Mouse (Mus musculus) heart, adult 2 months (tissue): ENCODE data around the gene Smarcb1. TPM values are rescaled to one million over a fixed set of nuclear protein-coding genes. Genes with fewer than 3 reads are reported as not detected.

ENCODE experiments used
- DNase-seq, 2 experiments: peaks; one replicate each; pipeline ENCODE4 v3.0.0; 2021
- H3K27ac ChIP-seq: fragments of 200-600 bp; 2 replicates; pipeline ENCODE4 v1.8.1; 2022
- H3K27me3 ChIP-seq: fragments of 200-500 bp; 2 replicates; pipeline ENCODE4 v1.6.1; 2012; ENCODE audit warnings: mild to moderate bottlenecking, low read length, inconsistent platforms, mixed read lengths; ENCODE audit not compliant: control insufficient read depth, insufficient read depth
- H3K36me3 ChIP-seq: fragments of 200-500 bp; 2 replicates; pipeline ENCODE4 v1.6.1; 2012; ENCODE audit warnings: low read length, inconsistent platforms; ENCODE audit not compliant: control insufficient read depth, insufficient read depth
- H3K4me1 ChIP-seq: fragments of 200-500 bp; 2 replicates; pipeline ENCODE4 v1.6.1; 2011; ENCODE audit warnings: low read length; ENCODE audit not compliant: control insufficient read depth, insufficient read depth
- H3K4me3 ChIP-seq: fragments of 200-600 bp; 2 replicates; pipeline ENCODE4 v1.8.1; 2022
- H3K79me2 ChIP-seq: fragments of 200-500 bp; replicated peaks from 2 replicates; pipeline ENCODE4 v1.6.1; 2012; ENCODE audit warnings: mild to moderate bottlenecking, inconsistent platforms, low read length, moderate library complexity, mixed read lengths; ENCODE audit not compliant: control insufficient read depth, insufficient read depth
- H3K9ac ChIP-seq: fragments of 200-500 bp; 2 replicates; pipeline ENCODE4 v1.6.1; 2012; ENCODE audit warnings: low read depth, mild to moderate bottlenecking, control low read depth, inconsistent platforms, low read length, mixed read lengths
- CTCF ChIP-seq: fragments of 200-600 bp; IDR thresholded peaks from 2 replicates; pipeline ENCODE4 v1.8.1; 2022; ENCODE audit warnings: antibody characterized with exemption, mild to moderate bottlenecking, moderate library complexity
- EP300 ChIP-seq: fragments of 200-500 bp; IDR thresholded peaks from 2 replicates; pipeline ENCODE4 v1.6.1; 2011; ENCODE audit warnings: low read depth, low read length, control low read depth; ENCODE audit not compliant: insufficient read depth
- POLR2A ChIP-seq: fragments of 200-500 bp; IDR thresholded peaks from 2 replicates; pipeline ENCODE4 v1.6.1; 2011; ENCODE audit warnings: mild to moderate bottlenecking, low read depth, low read length, control low read depth; ENCODE audit not compliant: insufficient read depth
- WGBS: fragments of 180-500 bp; shearing (Covaris S2); methylation state at CpG from one replicate; pipeline ENCODE4 v1.1.7; 2018; 5-methylcytosine and 5-hydroxymethylcytosine counted together
- intact Hi-C: fragments of 180-260 bp; cut with DNase I; formaldehyde crosslinking; loops from one replicate; pipeline ENCODE4 v1.15.1; 2025
- polyA plus RNA-seq: library from polyadenylated mRNA; depleted of rRNA; stranded (reverse); fragments of >200 nt; gene quantifications from 2 replicates; pipeline ENCODE4 v1.2.3, GENCODE M21; 2012
- total RNA-seq, 2 experiments: library from RNA; stranded (reverse); gene quantifications; 2 replicates each; pipeline ENCODE4 v1.2.3; 2021

The Smarcb1 gene
- total and polyA plus RNA-seq, 3 experiments = 20.0 to 23.3 (median 21.1) TPM

DNA sequence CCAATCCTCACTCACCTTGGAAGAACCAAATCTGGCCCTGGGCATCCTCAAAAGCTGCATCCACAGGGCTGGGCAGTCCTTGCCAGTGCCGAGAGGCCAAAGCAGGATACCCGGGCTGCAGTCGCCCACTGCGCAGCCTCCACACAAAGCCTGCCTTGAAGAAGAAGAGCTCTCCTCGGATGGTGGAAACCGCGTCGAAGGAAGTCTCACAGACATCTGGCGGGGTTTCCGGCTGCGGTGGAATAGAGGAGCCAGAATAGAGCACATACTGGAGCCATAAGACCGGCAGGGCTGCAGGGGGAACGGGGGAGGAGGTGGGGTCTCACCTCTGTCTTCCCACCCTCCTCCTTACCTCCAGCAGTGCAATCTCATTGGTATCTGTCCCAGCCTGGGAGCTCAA is 5.0 kb upstream of the Smarcb1 start:
- H3K79me2 ChIP-seq = no peaks in the 10 kb centered on the region
- DNase-seq = no peak
- H3K9ac ChIP-seq = no peak overlapping the region
- no peak overlapping the region for H3K27ac ChIP-seq
- H3K4me3 ChIP-seq = no peak overlapping the region
- peaks cover 7% of the 10 kb centered on the region for H3K4me1 ChIP-seq
- TF ChIP-seq POLR2A = no peak
- TF ChIP-seq CTCF = no peak
- TF ChIP-seq EP300 = no peak
- no peaks in the 10 kb centered on the region for H3K27me3 ChIP-seq
- intact Hi-C loops = no loop called here
- 74% methylated on average over 13 of the region's 13 CpGs for WGBS
- H3K36me3 ChIP-seq = no peaks in the 10 kb centered on the region

DNA sequence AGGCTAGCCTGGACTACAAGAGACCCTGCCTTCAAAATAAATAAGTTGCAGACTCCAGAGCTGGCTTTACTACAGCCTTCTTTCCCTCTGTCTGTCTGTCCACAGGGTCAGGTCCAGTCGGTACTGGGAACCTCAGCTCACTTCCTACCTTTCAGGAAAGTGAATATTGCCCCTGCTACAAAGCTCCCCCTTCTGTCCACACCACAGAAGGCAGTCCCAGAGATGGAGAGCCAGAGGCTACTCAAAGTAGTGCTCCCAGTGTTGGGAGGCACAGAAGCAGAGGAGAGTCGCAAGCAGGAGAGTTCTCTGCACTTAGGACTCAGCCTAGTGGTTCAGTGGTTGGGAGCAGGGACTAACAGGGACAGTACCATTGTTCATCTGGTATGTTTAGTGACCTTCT is 2.9 kb upstream of the Smarcb1 start:
- Histone ChIP-seq H3K4me3 (no peak overlapping the region), H3K27ac (no peak overlapping the region), H3K36me3 (no peaks in the 10 kb centered on the region), H3K79me2 (no peaks in the 10 kb centered on the region; the same call in 1 of the 2 replicates), H3K27me3 (no peaks in the 10 kb centered on the region), H3K4me1 (peaks cover 5% of the 10 kb centered on the region), H3K9ac (no peak overlapping the region)
- WGBS = 49% methylated on average over 2 of the region's 2 CpGs
- TF ChIP-seq CTCF = peak; percentile 46
- TF ChIP-seq EP300 = no peak
- intact Hi-C loops = no loop called here
- no peak for DNase-seq

DNA sequence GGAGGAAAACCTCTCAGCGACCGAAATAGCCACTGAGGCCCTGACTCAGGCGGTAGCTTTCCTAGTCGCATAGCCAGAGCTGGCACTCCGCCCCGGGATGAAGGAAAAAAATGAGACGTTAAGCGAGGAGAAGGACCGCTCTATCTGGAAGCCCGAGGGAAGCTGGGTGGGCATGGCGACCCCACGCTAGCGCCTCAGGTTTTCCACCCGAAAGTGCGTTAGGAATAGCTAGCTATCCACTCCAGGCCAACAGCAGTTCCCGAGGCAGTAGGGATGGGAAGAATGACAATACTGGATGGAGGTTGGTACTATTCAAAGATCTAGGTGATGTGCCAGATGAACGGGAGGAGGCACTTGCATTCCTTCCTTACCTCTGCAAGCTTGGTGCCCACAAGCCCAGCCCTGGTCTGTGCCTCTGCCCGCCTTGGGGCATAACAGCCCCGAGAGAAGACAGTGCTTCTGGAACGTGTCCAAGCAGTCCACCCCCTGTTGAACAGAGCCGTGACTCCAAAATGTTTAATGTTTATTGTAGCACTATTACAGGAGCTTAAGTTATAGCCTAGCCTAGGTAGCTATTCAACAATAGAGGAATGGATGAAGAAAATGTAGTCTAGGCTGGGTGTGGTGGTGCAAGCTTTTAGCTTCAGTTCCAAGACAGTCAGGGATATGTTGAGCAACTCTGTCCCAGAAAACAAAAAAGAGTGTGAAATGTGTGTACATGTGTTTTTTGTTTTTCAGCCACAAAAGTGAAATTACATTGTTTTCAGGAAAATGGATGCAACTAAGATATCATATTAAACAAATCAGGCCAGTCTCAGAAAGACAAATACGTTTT is 526 bp upstream of the Smarcb1 start:
- 5% methylated on average over 22 of the region's 22 CpGs for WGBS
- no peak for DNase-seq
- Histone ChIP-seq H3K27me3 (no peaks in the 10 kb centered on the region), H3K9ac (peak overlapping the region; percentile 90), H3K4me1 (peaks cover 5% of the 10 kb centered on the region), H3K27ac (peak overlapping the region; percentile 91), H3K79me2 (peaks cover 2% of the 10 kb centered on the region), H3K4me3 (peak overlapping the region; percentile 97), H3K36me3 (no peaks in the 10 kb centered on the region)
- peak; percentile 46; the same call in 1 of the 2 replicates for TF ChIP-seq POLR2A
- TF ChIP-seq EP300 = no peak
- TF ChIP-seq CTCF = no peak
- intact Hi-C loops = loop anchor here (2.0 kb wide), 2 partner anchors 21 to 29 kb away; no protein-coding TSS in a partner anchor

DNA sequence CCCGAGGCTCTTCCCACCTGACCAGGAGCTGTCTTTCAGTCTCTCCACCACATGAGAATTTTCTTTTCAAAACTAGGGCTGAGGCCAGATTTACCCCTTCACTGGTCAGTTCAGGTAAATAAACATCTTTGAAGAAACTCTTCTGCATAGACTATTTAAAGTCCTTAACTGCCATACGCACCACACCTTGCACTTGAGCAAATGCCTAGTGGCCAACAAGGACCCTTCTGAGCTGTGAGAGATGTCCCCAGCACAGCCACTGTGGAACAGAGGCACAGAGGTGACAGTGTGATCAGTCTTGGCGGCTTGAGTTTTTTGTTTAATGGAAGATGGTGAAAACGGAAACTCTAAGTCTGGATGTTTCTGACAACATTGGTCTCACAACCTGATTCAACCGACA is 2.4 kb downstream of the Smarcb1 start:
- TF ChIP-seq POLR2A (no peak), CTCF (no peak), EP300 (no peak)
- Histone ChIP-seq H3K27me3 (no peaks in the 10 kb centered on the region), H3K36me3 (no peaks in the 10 kb centered on the region), H3K4me1 (peaks cover 5% of the 10 kb centered on the region), H3K27ac (no peak overlapping the region), H3K4me3 (no peak overlapping the region), H3K9ac (no peak overlapping the region), H3K79me2 (peaks cover 2% of the 10 kb centered on the region)
- intact Hi-C loops = no loop called here
- no peak for DNase-seq
- 87% methylated on average over 5 of the region's 5 CpGs for WGBS

DNA sequence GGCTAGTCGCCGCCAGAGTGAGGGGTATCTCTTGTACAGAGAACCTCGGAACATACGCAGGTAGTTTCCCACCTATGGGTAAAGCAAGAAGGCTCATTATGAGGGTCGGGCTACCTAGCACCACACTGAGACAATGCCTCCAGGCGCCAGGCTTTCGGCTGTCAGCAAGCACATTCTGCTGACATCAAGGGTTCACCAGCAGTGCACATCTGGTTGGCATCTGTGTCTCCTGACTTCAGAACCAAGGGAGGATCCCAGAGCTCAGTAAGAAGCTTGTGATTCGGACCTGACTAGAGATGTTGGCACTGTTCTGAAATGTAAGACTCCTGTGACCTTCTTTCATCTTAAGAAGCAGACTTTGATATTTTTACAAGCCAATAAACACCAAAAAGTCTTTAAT is 4.6 kb downstream of the Smarcb1 start:
- Histone ChIP-seq H3K4me1 (peaks cover 3% of the 10 kb centered on the region), H3K79me2 (peaks cover 2% of the 10 kb centered on the region), H3K36me3 (no peaks in the 10 kb centered on the region), H3K27me3 (no peaks in the 10 kb centered on the region), H3K9ac (no peak overlapping the region), H3K27ac (no peak overlapping the region), H3K4me3 (no peak overlapping the region)
- no peak for DNase-seq
- TF ChIP-seq POLR2A (no peak), EP300 (no peak)
- 85% methylated on average over 8 of the region's 8 CpGs for WGBS
- intact Hi-C loops = no loop called here

DNA sequence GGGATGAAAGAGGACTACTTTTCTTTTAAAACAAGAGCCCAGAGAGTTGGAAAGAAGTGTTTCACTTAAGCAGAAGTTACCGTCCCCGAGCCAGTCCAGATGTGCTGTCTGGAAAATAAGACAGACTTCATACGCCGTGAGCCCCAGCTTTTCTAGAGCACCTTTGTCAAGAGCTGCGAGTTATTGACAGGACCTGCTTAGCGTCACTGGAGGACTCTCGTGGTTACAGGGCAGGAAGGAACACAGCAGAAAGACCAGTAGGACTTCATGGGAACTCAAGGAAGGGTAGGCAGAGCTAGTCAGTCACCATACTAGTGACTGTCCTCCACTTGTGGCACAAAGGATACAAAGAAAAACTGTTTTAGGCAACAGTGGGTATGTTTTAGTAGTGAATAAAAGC is 5.9 kb downstream of the Smarcb1 start:
- TF ChIP-seq POLR2A = no peak
- no peak for TF ChIP-seq CTCF
- no peak for TF ChIP-seq EP300
- WGBS = 71% methylated on average over 7 of the region's 7 CpGs
- peaks cover 2% of the 10 kb centered on the region; the same call in 1 of the 2 replicates for H3K79me2 ChIP-seq
- H3K27ac ChIP-seq = no peak overlapping the region
- intact Hi-C loops = no loop called here
- no peak overlapping the region for H3K4me3 ChIP-seq
- H3K4me1 ChIP-seq = peaks cover 1% of the 10 kb centered on the region
- DNase-seq = no peak
- H3K27me3 ChIP-seq = no peaks in the 10 kb centered on the region
- H3K9ac ChIP-seq = no peak overlapping the region
- no peaks in the 10 kb centered on the region for H3K36me3 ChIP-seq
